Mouse (Mus musculus): Measurements from ENCODE around the gene Amigo3.
"Not testable (repeated sequence)": the region's sequence is repeated elsewhere in the genome, so short reads cannot be mapped to it uniquely, and the experiment has no call there.

Amigo3 gene

GRCm38 (mm10) chr9:108052885-108053664 is at the start of gene Amigo3:
Gene Amigo3, plus strand, starts transcription at chr9:108053159.
- in situ Hi-C loops (cut with MboI, MseI), result no loop called here

- in situ Hi-C loops (cut with MboI, MseI), result no loop called here
These were observed 49.4 kb upstream of the Amigo3 start for GRCm38 (mm10) chr9:108003531-108003890.

GRCm38 (mm10) chr9:108008041-108008440 is 44.9 kb upstream of the Amigo3 start:
- in situ Hi-C loops (cut with MboI, MseI), result no loop called here

- in situ Hi-C loops (cut with MboI, MseI), result no loop called here
These were observed 42.6 kb upstream of the Amigo3 start for GRCm38 (mm10) chr9:108010385-108010784.

GRCm38 (mm10) chr9:108013577-108013976 is 39.4 kb upstream of the Amigo3 start:
- in situ Hi-C loops (cut with MboI, MseI), result not testable (repeated sequence)

- in situ Hi-C loops (cut with MboI, MseI), result loop anchor here (5.0 kb wide), 1 partner anchor 40 kb away; no protein-coding TSS in a partner anchor
These were observed 35.8 kb upstream of the Amigo3 start for GRCm38 (mm10) chr9:108017127-108017526.

- in situ Hi-C loops (cut with MboI, MseI), result no loop called here
These were observed 32.2 kb upstream of the Amigo3 start for GRCm38 (mm10) chr9:108020741-108021140.

- in situ Hi-C loops (cut with MboI, MseI), result no loop called here
These were observed 29.7 kb upstream of the Amigo3 start for GRCm38 (mm10) chr9:108023216-108023615.

- in situ Hi-C loops (cut with MboI, MseI), result no loop called here
These were observed 26.4 kb upstream of the Amigo3 start for GRCm38 (mm10) chr9:108026584-108026983.

- in situ Hi-C loops (cut with MboI, MseI), result no loop called here
These were observed 25.1 kb upstream of the Amigo3 start for GRCm38 (mm10) chr9:108027867-108028266.

GRCm38 (mm10) chr9:108032126-108032525 is 20.8 kb upstream of the Amigo3 start:
- in situ Hi-C loops (cut with MboI, MseI), result no loop called here

- in situ Hi-C loops (cut with MboI, MseI), result no loop called here
These were observed 17.4 kb upstream of the Amigo3 start for GRCm38 (mm10) chr9:108035331-108036156.

GRCm38 (mm10) chr9:108044751-108045492 is 8.0 kb upstream of the Amigo3 start:
- in situ Hi-C loops (cut with MboI, MseI), result loop anchor here (10.0 kb wide), 1 partner anchor 1260 kb away; the partner anchor contains the start of gene Rad54l2

GRCm38 (mm10) chr9:108046582-108046981 is 6.4 kb upstream of the Amigo3 start:
- in situ Hi-C loops (cut with MboI, MseI), result loop anchor here (10.0 kb wide), 1 partner anchor 1262 kb away; the partner anchor contains the start of gene Rad54l2

- in situ Hi-C loops (cut with MboI, MseI), result loop anchor here (10.0 kb wide), 1 partner anchor 1263 kb away; the partner anchor contains the start of gene Rad54l2
These were observed 5.1 kb upstream of the Amigo3 start for GRCm38 (mm10) chr9:108047601-108048565.

GRCm38 (mm10) chr9:108048566-108048955 is 4.4 kb upstream of the Amigo3 start:
- in situ Hi-C loops (cut with MboI, MseI), result loop anchor here (10.0 kb wide), 1 partner anchor 1264 kb away; the partner anchor contains the start of gene Rad54l2

GRCm38 (mm10) chr9:108049016-108049455 is 3.9 kb upstream of the Amigo3 start, which contains the start of gene Gmppb:
Gene Gmppb, plus strand, starts transcription at chr9:108049242.
- in situ Hi-C loops (cut with MboI, MseI), result loop anchor here (10.0 kb wide), 1 partner anchor 1264 kb away; the partner anchor contains the start of gene Rad54l2

- in situ Hi-C loops (cut with MboI, MseI), result loop anchor here (10.0 kb wide), 1 partner anchor 1265 kb away; the partner anchor contains the start of gene Rad54l2
These were observed 3.3 kb upstream of the Amigo3 start for GRCm38 (mm10) chr9:108049561-108050251.

- in situ Hi-C loops (cut with MboI, MseI), result no loop called here
These were observed 1.6 kb upstream of the Amigo3 start for GRCm38 (mm10) chr9:108051184-108051930.

Measured in T-helper 1 cell (primary cell).